7 mouse cellular contexts compared by ENCODE assay signal in the genomic region with DNA sequence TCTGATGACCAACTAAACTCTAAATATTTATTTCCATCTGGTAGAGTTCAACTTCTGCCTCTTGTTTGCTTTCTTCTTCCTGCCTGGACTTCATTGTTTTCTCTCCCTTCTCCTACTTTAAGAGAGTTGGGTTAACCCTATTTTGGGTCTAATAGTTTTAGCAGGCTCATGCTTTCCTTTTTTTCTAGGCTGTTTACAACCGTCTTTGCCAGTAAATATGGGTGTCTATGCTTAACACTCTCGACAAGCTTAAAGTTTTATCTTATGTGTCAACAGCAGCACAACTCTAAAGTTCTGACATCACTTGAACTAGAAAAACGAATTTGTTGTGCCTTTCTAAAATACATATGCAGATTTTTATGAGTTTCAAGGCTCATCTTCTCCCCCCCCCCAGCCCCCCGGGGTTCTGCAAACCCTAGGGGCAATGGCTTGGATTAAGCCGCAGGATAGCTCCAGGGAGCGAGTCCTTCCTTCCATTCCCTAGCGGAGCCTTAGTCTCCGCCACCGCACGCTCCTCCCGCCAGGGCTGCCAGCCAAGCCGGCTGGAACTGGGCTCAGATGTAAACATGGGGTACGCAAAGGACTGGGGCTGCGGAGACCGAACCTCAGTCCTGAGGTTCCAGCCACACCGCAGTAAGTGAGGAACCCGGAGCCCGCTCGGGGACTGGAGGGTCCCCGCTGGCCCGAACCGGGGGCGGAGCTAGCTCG. TPM values are rescaled to one million over a fixed set of nuclear protein-coding genes. Genes with fewer than 3 reads are reported as not detected.
A peak's percentile ranks its signal among the peaks of the same experiment; 100 is the strongest.
DNase-seq lines count a peak whose midpoint lies in the region; ATAC-seq and TF ChIP-seq lines count a peak whose summit lies in the region.

No protein-coding gene starts in this region.

- H3K4me3 ChIP-seq in lung, postnatal 0 days (ENCODE audit: low read depth, low read length): peak overlapping the region; percentile 100
- H3K4me3 ChIP-seq in limb, embryonic 12.5 days (replicated peaks): peak overlapping the region; percentile 98
- peak overlapping the region; percentile 100 for H3K4me3 ChIP-seq in stomach, embryonic 14.5 days (ENCODE audit: low read depth, low read length)

- H3K9ac ChIP-seq in lung, postnatal 0 days (replicated peaks; ENCODE audit: low read depth): peak overlapping the region; percentile 64
- peak overlapping the region; percentile 62 for H3K9ac ChIP-seq in limb, embryonic 12.5 days (replicated peaks)
- peak overlapping the region; percentile 52 for H3K9ac ChIP-seq in stomach, embryonic 14.5 days (replicated peaks; ENCODE audit: low read depth, low read length)

- H3K27ac ChIP-seq in lung, postnatal 0 days (ENCODE audit: low read length): peak overlapping the region; percentile 95
- H3K27ac ChIP-seq in limb, embryonic 12.5 days: peak overlapping the region; percentile 74
- H3K27ac ChIP-seq in stomach, embryonic 14.5 days (ENCODE audit: low read length): peak overlapping the region; percentile 80

- TF ChIP-seq EP300 in lung, postnatal 0 days (IDR thresholded peaks at IDR 0.05): no peak

- no peaks in the 10 kb centered on the region for H3K9me3 ChIP-seq in lung, postnatal 0 days (ENCODE audit: low read length)
- no peaks in the 10 kb centered on the region for H3K9me3 ChIP-seq in limb, embryonic 12.5 days
- H3K9me3 ChIP-seq in stomach, embryonic 14.5 days (ENCODE audit: control insufficient read depth, low read depth, low read length): no peaks in the 10 kb centered on the region

- TF ChIP-seq CTCF in lung, postnatal 0 days (IDR thresholded peaks at IDR 0.05): no peak; the same call in 1 of the 2 replicates

- H3K4me1 ChIP-seq in lung, postnatal 0 days (ENCODE audit: insufficient read depth, low read depth, low read length): no peaks in the 10 kb centered on the region; the same call in 1 of the 2 replicates
- peaks cover 18% of the 10 kb centered on the region for H3K4me1 ChIP-seq in limb, embryonic 12.5 days (replicated peaks)
- no peaks in the 10 kb centered on the region for H3K4me1 ChIP-seq in stomach, embryonic 14.5 days (ENCODE audit: control insufficient read depth, insufficient read depth, low read length)

- H3K36me3 ChIP-seq in lung, postnatal 0 days (ENCODE audit: insufficient read depth, low read length): peaks cover 5% of the 10 kb centered on the region; the same call in 1 of the 2 replicates
- peaks cover 14% of the 10 kb centered on the region for H3K36me3 ChIP-seq in limb, embryonic 12.5 days
- peaks cover 10% of the 10 kb centered on the region for H3K36me3 ChIP-seq in stomach, embryonic 14.5 days (ENCODE audit: control insufficient read depth, insufficient read depth, low read length)

- H3K27me3 ChIP-seq in lung, postnatal 0 days (replicated peaks; ENCODE audit: insufficient read depth, low read length): no peaks in the 10 kb centered on the region
- H3K27me3 ChIP-seq in limb, embryonic 12.5 days: no peaks in the 10 kb centered on the region
- no peaks in the 10 kb centered on the region for H3K27me3 ChIP-seq in stomach, embryonic 14.5 days (ENCODE audit: control insufficient read depth, insufficient read depth, low read length)

- ATAC-seq in lung, postnatal 0 days: no peak; the same call in 1 of the 2 replicates
- peak; percentile 61 for ATAC-seq in erythroblast, adult 5-6 weeks (replicated peaks; ENCODE audit: low FRiP score, poor library complexity, severe bottlenecking)
- ATAC-seq in limb, embryonic 12.5 days (ENCODE audit: insufficient number of reproducible peaks, insufficient read depth, low FRiP score, low TSS enrichment, low read depth): no peak
- ATAC-seq in stomach, embryonic 14.5 days (ENCODE audit: insufficient number of reproducible peaks, insufficient read depth, low FRiP score, low read depth): no peak; the same call in 1 of the 2 replicates
- ATAC-seq in inflammation-experienced regulatory T-cells, adult 6 months: no peak

- DNase-seq in lung, postnatal 0 days (ENCODE audit: low spot score): no peak
- no peak for DNase-seq in lung, adult 18-20 months
- no peak for DNase-seq in T-cell, adult 2 months (ENCODE audit: low spot score)

- WGBS in lung, postnatal 0 days: under 1% methylated on average over 24 of the region's 24 CpGs
- 1% methylated on average over 24 of the region's 24 CpGs for WGBS in limb, embryonic 12.5 days
- WGBS in stomach, embryonic 14.5 days: under 1% methylated on average over 24 of the region's 24 CpGs

- peak overlapping the region; percentile 67 for H3K4me2 ChIP-seq in lung, postnatal 0 days (replicated peaks; ENCODE audit: low read depth, low read length)
- peak overlapping the region; percentile 59 for H3K4me2 ChIP-seq in limb, embryonic 12.5 days
- peak overlapping the region; percentile 45 for H3K4me2 ChIP-seq in stomach, embryonic 14.5 days (replicated peaks; ENCODE audit: low read depth, low read length)

RNA-seq across cellular contexts. Expression of gene Btg1, which starts 0.7 kb away (rescaled TPM):
- 72.3 and 78.1 TPM in 2 replicates for polyA plus RNA-seq in lung, postnatal 0 days (2015; fragmentation: Nextera tagmentation; extraction: Ambion mirVana)
- 30.1 and 35.2 TPM in 2 replicates for total RNA-seq in erythroblast, adult 5-6 weeks (2015; ENCODE audit: low replicate concordance)
- total RNA-seq in erythroblast, adult 5-6 weeks (2017; ENCODE audit: low replicate concordance): 32.3 and 41.7 TPM in 2 replicates
- polyA plus RNA-seq in limb, embryonic 12.5 days (2016; fragmentation: Nextera tagmentation; extraction: Ambion mirVana): 59.8 and 70.7 TPM in 2 replicates
- 101 and 103 TPM in 2 replicates for polyA plus RNA-seq in stomach, embryonic 14.5 days (2014; fragmentation: Nextera tagmentation; extraction: Ambion mirVana)
- polyA plus RNA-seq in inflammation-experienced regulatory T-cells, adult 6 months (2017; shearing (Covaris generic)): 100 to 1,000 TPM; 133 to 334 (median 288) TPM
